Mouse (Mus musculus) layer of hippocampus, adult 8-10 months (tissue): ENCODE results near the gene Gm5460. TPM values are rescaled to one million over a fixed set of nuclear protein-coding genes. Genes with fewer than 3 reads are reported as not detected.

Experiments
- DNase-seq, 2 experiments: peaks; one replicate each; pipeline ENCODE4 v3.0.0; 2022; ENCODE audit warnings: low spot score in 2 of 2
- total RNA-seq, 4 experiments: library from RNA; stranded (reverse); gene quantifications; 2 replicates each; pipeline ENCODE4 v1.2.4; 2022

Gene Gm5460
- total RNA-seq, result not detected

- DNase-seq, result no peak
Observed at GRCm38 (mm10) chr14:34016381-34016780, at the start of gene Gm5460. Gm5460 (plus strand) TSS chr14:34016758.

- DNase-seq, result no peak
Observed at GRCm38 (mm10) chr14:33972679-33973078, 43.9 kb upstream of the Gm5460 start.

GRCm38 (mm10) chr14:33974752-33975151 lies 41.8 kb upstream of the Gm5460 start:
- DNase-seq, result peak in 1 of 2 experiments; percentile 42

- DNase-seq, result no peak
Observed at GRCm38 (mm10) chr14:33977748-33978147, 38.8 kb upstream of the Gm5460 start.

- no peak for DNase-seq
Observed at GRCm38 (mm10) chr14:33978604-33979059, 37.9 kb upstream of the Gm5460 start, which contains the start of gene Zfp488. Zfp488 (minus strand) TSS chr14:33978764.

- no peak for DNase-seq
Observed at GRCm38 (mm10) chr14:33989201-33989600, 27.4 kb upstream of the Gm5460 start.

GRCm38 (mm10) chr14:33991971-33992370 lies 24.6 kb upstream of the Gm5460 start:
- DNase-seq, result no peak

GRCm38 (mm10) chr14:33993051-33993450 lies 23.5 kb upstream of the Gm5460 start:
- no peak for DNase-seq

GRCm38 (mm10) chr14:33993521-33994289 lies 22.9 kb upstream of the Gm5460 start:
- no peak for DNase-seq

- no peak for DNase-seq
Observed at GRCm38 (mm10) chr14:33997427-33997826, 19.1 kb upstream of the Gm5460 start.

GRCm38 (mm10) chr14:34000076-34000475 lies 16.5 kb upstream of the Gm5460 start:
- no peak for DNase-seq

GRCm38 (mm10) chr14:34001445-34001844 lies 15.1 kb upstream of the Gm5460 start:
- DNase-seq, result no peak

GRCm38 (mm10) chr14:34002358-34002757 lies 14.2 kb upstream of the Gm5460 start:
- no peak for DNase-seq

- no peak for DNase-seq
Observed at GRCm38 (mm10) chr14:34015063-34015462, 1.5 kb upstream of the Gm5460 start, which contains the start of gene Gm30083. Gm30083 (minus strand) TSS chr14:34015182.

- DNase-seq, result no peak
Observed at GRCm38 (mm10) chr14:34016938-34017337, 380 bp downstream of the Gm5460 start.

- no peak for DNase-seq
Observed at GRCm38 (mm10) chr14:34026710-34027109, 10.2 kb downstream of the Gm5460 start.

GRCm38 (mm10) chr14:34033841-34034610 lies 17.5 kb downstream of the Gm5460 start:
- DNase-seq, result no peak

- no peak for DNase-seq
Observed at GRCm38 (mm10) chr14:34041241-34041640, 24.7 kb downstream of the Gm5460 start.

GRCm38 (mm10) chr14:34043341-34043740 lies 26.8 kb downstream of the Gm5460 start:
- DNase-seq, result no peak

- no peak for DNase-seq
Observed at GRCm38 (mm10) chr14:34050101-34050779, 33.7 kb downstream of the Gm5460 start.

- DNase-seq, result no peak
Observed at GRCm38 (mm10) chr14:34052516-34052915, 36.0 kb downstream of the Gm5460 start, which contains the start of gene Antxrl. Antxrl (plus strand) TSS chr14:34052707.

- DNase-seq, result no peak
Observed at GRCm38 (mm10) chr14:34071665-34072064, 55.1 kb downstream of the Gm5460 start.
